Mouse (Mus musculus): ENCODE results near the gene Sec14l3. TPM values are rescaled to one million over a fixed set of nuclear protein-coding genes. Genes with fewer than 3 reads are reported as not detected.
"Not testable (repeated sequence)": the region's sequence is repeated elsewhere in the genome, so short reads cannot be mapped to it uniquely, and the experiment has no call there.

Sec14l3 gene
- polyA plus RNA-seq, 1 experiment from 2014 or later: 0.64 TPM

DNA sequence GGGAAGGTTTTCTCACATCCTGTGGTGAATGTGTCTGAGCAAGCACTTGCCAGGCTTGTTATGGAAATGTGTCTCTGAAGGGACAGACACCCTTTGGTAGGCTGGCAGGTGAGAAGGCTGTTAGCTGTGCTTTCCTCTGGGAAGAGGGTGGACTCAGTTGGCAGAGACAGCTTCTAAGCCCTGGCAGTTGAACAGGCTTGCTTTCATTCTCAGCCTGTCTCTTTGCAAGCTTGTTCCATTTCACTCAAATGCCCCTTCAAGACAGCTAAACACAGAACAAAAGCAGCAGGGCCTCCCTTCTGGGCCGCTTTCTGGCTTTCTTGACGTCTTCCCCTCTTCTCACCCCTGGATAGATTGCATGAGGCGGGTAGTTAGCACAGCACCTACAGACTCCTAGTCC is 34.8 kb downstream of the Sec14l3 start:
- DNase-seq (ENCODE audit: low spot score): no peak

DNA sequence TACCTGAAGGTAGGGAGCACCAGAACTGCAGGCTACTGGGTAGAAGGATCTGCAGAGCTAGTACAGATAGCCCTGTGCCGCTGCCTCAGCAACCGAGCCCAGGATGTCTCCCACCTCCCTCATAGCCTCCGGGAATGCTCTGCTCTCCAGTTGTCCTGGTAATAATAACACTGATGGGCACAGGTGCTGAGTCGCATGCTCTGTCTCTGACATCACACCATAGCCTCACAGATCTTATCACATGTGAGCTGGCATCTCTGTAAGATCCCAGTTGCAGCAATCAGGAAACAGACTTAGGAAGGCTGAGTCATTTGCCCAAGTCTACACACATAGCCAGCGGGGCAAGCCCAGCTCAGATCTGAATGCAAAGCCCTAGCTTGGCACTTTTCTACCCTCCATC is 37.2 kb downstream of the Sec14l3 start:
- no peak for DNase-seq (ENCODE audit: low spot score)

DNA sequence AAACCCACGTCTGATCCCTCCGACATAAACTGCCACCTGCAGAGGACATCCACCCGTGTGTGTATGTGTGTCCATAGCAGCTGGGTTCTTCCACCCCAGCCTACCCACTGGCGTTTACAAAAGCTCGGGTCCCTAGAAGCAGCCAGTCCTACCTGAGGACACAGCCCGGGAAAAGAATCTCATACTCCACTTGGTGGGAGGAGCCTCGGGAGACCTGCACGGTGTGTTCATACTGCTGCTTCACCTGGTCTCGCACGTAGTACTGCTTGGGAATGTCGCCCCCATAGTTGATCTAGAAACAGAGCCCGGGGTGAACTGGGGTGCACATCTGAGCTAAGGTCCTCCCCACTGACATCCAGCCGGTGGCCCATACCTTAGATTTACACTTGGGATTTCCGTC is 38.9 kb downstream of the Sec14l3 start:
- DNase-seq (ENCODE audit: low spot score): no peak

DNA sequence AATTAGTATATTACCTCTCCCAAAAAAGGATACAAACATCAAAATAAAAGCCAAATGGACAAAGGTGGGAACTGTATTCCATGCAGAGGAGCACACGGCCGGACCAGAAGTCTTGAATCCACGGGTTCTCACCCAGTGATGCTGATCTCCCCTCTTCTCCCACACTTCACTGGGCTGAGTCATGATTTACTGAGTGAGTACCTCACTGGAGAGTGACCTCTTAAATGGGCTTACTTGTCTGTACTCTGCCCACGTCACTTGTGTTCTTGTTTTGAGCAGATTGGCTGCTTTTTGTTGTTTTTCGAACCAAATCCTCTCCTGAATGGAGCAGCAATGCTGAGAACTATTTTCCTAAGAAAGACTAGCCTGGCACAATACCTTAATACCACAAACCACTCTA is 40.3 kb downstream of the Sec14l3 start:
- no peak for DNase-seq (ENCODE audit: low spot score)

DNA sequence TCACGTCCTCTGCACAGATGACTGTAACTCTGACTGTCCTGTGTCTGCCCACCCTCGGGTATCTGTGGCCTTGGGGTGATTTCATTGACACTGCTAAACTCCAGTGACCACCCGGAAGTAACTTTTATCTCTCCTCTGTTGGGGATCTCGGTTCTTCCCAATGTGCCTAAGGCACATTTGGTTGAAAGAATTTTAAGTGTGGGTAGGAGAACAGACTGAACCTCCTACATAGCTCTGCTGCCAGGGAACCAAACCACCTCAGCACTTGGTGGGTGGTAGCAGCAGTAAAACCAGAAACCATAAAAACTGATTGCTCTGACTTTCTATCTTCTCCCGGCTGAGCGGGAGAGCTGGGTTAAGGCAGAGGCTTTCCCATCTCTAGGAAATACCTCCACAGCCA is 40.8 kb downstream of the Sec14l3 start:
- no peak for DNase-seq (ENCODE audit: low spot score)

DNA sequence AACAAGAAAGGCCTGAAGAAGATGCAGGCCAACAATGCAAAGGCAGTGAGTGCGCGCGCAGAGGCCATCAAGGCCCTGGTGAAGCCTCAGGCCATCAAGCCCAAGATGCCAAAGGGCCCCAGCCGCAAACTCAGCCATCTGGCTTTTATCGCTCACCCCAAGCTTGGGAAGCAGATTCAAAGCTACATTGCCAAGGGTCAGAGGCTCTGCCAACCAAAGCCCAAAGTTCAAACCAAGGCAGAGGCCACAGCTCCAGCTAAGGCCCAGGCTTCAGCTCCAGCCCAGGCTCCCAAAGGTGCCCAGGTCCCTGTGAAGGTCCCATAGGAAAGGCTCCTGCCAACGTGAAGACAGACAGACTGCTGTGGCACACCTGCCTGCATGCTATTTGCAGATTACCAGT is 43.3 kb downstream of the Sec14l3 start:
- DNase-seq (ENCODE audit: low spot score): not testable (repeated sequence)

DNA sequence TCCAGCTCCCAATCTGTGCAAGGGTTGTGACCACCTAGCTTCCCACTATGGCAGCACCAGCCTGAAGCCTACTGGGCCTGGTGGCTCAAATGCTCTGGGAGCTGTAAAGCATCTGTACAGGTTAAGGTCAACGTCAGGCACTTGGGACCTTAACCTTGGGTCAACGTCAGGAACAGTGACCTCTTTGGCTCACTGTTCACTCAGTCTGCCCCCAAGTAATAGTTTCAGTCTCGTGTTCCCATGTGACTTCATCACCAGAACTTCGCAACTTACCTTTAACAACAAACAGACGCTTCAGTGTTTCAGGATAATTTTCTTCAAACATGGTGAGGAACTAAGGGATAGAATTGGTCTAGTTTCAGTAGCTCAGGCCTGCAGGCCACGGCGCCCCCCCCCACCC is 44.0 kb downstream of the Sec14l3 start:
- DNase-seq (ENCODE audit: low spot score): no peak

DNA sequence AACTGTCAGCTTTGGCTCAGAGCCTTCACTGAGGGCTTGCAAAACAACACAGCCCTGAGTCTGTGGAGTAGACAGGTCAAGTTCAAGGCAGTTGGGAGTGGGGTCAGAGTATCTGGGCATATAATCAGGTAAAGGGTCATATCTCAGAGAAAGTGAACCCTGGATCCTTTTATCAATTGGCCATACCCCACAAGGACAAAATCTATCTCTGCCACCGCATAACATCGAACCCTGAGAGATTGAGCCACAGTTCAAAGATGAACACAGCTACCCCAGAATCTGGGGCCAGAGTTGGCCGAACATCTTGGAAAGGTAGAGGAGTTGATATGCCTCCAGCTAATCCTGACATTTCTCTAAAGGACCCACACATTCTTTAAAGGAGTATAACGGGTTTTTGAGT is 47.4 kb downstream of the Sec14l3 start:
- DNase-seq (ENCODE audit: low spot score): no peak

DNA sequence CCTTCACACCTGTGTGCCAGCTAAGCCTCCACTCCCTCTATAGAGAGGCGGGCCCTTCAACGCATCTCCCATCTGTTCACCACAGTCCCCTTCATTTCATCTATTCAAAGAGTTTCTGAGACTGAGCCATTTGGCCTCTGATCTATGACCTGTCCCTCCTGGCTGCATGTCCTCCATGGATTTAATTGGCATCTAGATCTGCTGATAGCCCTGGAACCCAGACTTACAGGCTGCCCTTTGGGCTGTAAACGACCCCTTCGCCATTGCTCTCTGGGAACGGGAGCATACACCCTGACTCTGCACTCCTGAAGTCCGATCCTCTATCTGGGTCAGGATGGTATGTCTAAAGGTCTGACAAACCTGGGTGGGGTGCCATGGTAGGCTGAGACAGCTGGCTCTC is 48.2 kb downstream of the Sec14l3 start:
- DNase-seq (ENCODE audit: low spot score): no peak

DNA sequence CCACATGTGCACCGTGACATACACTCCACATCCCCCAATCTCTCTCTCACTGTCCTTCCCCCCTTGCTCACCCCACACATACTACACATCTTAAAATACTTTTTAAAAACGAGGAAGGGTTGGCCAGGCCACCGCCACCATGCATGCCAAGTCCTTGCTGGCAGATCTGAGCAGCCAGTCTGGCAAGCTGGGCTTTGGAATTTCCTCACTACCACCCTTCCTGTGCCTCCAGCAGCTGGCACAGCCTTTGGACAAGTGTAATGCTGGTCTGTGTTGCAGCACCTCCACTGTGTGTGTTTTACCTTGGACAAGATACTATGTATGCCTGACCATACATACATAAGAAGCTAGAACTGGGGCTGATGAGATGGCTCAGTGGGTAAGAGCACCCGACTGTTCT is 48.9 kb downstream of the Sec14l3 start:
- DNase-seq (ENCODE audit: low spot score): no peak

DNA sequence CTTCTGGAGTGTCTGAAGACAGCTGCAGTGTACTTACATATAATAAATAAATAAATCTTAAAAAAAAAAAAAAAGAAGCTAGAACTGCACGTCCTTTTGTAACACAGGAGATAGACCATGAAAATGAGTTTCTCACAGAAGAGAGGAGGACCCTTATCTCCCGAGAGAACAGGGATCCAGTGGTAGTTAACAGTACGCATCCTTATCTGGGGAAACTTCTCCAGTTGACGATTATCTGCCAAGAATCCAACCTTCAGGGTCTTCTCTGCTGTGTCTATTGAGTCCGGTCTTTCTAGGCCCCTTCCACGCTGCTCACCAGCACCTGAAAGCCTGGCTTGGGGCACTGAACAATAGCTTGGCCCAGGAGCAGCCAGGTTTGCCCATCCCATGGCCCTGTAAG is 49.3 kb downstream of the Sec14l3 start:
- DNase-seq (ENCODE audit: low spot score): no peak

DNA sequence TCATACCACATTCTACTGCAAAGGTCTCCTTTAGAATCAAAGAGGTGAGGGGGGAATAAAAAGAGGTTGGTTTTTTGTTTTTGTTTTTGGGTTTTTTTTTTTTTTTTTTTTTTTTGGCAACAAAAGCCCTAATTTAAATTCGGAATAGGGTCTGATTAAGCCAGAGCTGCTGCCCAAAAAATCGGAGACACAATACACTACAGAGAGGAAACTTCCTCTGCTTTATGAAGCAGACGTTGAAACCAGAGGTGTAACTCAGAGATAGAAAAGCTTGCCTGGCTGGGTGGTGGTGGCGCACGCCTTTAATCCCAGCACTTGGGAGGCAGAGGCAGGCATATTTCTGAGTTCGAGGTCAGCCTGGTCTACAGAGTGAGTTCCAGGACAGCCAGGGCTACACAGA is 49.9 kb downstream of the Sec14l3 start:
- DNase-seq (ENCODE audit: low spot score): not testable (repeated sequence)

DNA sequence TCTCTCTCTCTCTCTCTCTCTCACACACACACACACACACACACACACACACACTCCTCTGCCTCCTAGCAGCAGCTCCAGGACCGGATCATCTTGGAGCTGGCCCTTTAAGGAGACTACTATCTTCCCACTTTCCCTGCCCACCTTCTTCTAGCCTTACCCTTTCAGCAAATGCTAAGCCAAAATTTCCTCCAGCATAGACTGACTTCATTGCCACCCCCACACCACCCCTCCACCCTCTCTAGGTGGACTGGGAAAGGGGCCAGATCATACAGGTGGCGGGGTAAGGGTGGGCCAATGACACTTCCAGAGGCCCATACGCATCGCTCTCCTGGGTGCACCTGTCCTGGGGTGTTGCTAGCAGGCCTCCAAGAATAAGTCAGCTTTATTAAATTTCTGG is 50.8 kb downstream of the Sec14l3 start:
- DNase-seq (ENCODE audit: low spot score): no peak

DNA sequence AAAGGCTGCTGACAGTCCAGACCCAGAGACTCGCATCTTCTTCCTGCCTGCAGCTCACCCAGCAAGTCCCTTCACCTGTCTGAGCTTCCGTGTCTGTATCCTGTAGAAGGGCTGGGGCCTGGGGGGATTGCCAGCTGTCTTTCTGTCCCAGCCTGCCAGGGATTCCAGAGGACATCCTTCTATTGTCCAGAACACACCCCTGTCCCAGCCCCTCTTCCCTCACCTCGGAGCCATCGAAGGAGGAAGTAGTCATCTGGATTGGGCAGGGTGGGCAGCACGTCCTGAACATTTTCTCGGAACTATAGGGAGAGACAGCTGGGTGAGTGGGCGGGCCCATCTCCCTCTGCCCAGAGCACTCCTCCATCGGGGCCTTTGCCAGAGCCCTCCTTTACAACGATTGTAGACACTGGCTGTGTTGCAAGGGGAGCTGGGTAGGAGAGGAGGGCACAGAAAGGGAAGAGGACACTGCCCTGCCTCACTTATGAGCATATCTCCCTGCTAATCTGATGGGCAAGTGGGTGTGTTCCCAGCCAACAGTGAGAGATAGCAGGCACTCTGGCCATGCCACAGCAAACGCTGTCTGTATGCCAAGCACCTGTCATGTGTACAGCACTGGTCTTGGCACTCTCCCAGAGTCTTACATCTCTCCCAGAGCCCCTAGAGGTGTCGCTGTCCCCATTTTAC is 52.0 kb downstream of the Sec14l3 start:
- no peak for DNase-seq (ENCODE audit: low spot score)

DNA sequence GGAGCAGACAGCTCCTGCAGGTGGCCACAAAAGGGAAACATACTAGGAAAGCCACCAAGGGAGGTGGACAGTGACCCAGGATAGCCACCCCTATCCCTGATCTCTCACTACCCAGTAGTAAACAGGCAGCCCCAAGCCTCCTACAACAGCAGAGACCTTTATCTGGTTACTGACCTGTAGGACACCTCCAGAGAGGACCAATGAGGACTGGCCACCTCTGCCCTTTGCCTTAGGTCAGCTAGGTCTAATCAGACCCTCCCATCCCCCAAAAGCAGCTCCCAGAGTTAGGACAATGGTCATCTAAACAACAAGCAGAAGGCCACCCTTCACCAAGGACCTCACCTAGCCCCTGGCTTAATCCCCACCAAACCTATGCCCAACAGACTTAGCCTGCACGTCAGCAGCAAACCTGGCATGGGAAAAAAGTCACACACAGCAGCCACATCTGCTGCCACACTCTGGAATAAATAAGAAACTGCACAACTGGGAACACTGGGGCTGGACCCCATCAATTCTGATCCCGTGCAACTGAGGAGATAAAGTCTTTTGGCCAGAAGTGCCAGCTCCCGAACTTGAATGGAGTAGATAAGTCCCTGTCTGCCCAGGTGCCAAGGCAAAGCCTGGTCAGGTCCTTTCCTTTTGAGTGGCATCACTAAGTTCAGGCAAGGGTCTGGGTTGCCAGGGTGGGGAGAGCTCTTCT is 52.9 kb downstream of the Sec14l3 start:
- DNase-seq (ENCODE audit: low spot score): no peak

DNA sequence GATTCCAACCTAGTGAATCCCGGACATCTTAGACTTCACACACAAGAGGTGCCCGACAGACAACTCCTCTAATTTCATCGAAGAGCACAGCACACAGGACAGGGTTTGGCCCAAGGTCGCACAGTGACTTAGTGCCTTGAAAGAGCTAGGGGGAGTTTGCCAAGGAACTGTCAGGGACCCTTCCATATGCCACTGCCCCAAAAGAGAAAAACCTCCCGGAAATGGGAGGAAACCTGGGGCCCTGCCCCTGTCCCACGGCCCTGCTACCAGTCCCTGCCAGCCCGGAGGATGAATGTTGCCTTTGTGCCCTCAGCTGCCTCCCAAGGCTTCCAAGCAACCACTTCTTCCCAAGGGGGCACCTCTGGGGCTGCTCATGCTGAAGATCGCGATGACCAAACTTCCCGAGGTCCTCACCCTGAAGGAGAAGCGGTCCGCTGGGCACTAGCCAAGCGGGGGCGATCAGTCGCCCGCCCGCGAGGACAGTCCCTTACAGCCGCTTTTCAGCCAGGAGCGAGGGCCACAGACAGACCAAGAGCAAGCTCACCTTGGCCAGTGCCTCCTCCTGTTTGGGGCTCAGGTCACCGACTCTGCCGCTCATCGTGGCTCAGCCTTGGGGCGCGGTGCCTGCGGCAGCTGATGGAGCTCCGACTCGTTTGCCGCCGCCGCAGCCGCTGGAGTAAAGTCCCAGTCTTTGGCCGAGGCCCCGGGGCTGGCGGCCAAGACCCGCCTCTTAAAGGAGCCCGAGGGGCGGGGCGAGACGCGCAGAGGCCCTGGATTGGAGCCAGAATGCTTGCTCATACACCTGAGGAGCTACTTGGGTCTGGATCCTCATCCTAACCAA is 53.7 kb downstream of the Sec14l3 start:
- DNase-seq (ENCODE audit: low spot score): peak; percentile 9

DNA sequence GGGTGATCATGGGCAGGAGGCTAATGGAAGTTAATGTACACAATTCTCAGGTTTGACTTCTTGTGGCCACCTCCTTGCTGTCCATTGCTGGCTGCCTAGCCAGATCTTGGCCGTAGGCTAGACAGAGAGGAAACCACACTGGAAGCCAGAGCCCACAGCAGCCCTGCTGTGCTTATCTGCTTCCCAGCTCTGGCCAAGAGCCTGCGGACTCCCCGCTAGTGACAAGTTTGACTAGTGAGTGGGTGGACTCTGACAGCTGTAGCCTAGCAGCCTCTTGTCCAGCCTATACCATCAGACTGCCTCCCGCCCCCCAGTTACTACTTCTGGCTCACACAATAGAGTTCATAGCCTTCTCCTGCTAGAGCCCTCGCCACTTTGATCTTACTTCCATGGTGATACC is 55.0 kb downstream of the Sec14l3 start:
- no peak for DNase-seq (ENCODE audit: low spot score)

DNA sequence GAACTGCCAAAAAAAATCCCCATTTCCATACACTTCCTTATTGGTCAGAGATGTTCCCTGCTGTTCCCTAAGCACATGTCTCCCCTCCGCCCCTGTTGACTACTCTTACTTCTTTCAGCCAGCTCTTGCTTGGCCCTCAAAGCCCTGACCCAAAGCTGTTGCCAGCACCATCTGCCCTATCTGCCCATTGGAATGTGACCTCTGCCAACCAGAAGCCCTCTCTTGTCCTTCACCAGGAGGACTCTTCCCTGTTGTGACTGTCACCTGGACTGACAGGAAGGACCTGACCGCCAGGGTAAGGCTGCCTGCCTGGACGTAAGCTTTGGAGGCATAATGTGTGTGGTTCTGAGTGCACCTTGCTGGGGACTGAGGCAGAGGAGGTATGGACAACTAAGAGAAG is 57.0 kb downstream of the Sec14l3 start:
- no peak for DNase-seq (ENCODE audit: low spot score)

DNA sequence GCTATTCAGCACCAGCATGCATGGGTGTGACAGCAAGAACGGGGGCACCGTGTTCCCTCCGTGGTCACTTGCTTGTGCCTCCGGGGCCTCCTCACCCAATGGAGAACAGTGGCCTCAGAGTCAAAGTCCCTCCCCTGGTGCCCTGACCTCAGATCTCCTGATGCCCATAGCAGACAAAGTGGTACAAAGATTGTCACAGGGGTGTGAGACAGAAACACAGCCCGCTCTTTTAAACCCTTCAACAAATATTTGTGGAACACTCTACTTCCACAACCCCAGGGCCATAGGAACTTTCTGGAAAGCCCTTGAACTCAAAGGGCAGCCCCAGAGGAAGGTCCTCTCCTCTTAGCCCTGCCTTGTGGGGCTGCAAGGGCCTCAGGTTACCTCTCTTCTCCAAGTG is 57.6 kb downstream of the Sec14l3 start:
- DNase-seq (ENCODE audit: low spot score): no peak

DNA sequence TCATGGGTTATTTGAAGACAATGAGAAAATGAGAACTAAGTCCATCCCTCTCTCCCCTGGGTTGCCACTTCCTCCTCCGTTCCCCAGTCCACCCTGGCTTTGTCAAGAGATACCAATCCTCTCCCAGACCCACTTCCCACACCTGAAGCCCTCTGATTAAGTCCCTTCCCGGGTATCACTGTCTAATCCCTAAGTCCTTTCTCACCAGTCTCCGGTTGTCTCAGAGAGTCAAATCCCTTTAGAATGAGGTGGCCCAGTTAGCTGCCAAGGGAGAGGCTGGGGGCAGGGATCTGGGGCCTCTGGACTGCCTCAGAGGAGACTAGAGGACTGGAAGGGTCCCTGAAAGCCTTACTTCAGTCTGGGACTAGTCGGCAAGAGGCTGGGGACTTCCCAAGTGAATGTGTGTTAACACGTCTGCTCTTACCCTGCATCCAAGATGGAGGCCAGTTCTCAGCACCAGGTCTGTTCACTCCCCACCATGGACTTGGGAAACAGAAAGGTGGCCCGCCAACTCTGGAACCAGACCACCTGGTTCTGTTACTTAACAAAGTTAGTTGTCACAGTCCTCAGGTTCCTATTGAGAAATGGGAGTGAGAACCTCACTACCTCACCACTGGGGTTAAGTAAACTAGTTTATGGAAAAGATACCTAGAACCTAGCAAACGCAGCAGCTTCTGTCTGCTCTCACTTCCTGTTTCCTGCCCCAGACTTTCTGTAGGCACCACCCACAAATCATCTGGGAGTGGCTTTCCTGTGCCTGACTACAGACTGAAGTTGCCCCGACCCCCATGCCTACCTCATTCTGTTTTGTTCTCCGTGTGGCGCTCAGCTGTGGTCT is 58.3 kb downstream of the Sec14l3 start, which contains the start of gene Sec14l2:
Gene Sec14l2 (minus strand): TSS at position 674 of the 838 bp plus-strand sequence.
- DNase-seq (ENCODE audit: low spot score): peak; percentile 70

DNA sequence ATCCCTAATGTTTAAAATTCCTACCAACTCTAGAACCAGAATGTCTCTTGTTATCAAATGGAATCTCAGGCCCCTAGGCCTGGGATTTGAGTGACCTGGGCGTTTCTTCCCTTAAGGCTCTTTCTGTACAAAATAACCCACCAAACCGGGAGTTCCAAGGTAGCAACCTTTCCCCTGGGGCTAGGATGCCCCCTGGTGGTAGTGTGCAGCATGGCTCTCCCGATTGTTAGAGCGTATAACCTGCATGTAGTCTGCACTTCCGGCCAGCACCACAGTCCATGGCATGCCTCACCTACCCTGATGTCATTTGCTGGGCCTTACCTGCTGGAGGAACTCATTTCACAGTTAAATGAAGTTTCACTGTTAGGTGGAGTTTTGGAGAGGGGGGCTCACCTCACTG is 59.3 kb downstream of the Sec14l3 start:
- DNase-seq (ENCODE audit: low spot score): peak; percentile 51
